Mouse (Mus musculus) MN1 (cell line): ENCODE data around the gene Bach2.

Experiments
- DNase-seq: peaks from one replicate; pipeline ENCODE4 v3.0.0-alpha.2; 2016; ENCODE audit warnings: low spot score

Bach2 gene

GRCm38 (mm10) chr4:32569995-32570938, 331.7 kb downstream of the Bach2 start:
- no peak for DNase-seq

GRCm38 (mm10) chr4:32570939-32571317, 332.3 kb downstream of the Bach2 start:
- DNase-seq: no peak

- DNase-seq: peak; percentile 20
These were observed 332.8 kb downstream of the Bach2 start for GRCm38 (mm10) chr4:32571441-32571840.

GRCm38 (mm10) chr4:32572118-32572517, 333.5 kb downstream of the Bach2 start:
- peak; percentile 71 for DNase-seq

- no peak for DNase-seq
These were observed 335.0 kb downstream of the Bach2 start for GRCm38 (mm10) chr4:32573586-32573985.

- no peak for DNase-seq
These were observed 336.0 kb downstream of the Bach2 start for GRCm38 (mm10) chr4:32574604-32575003.

GRCm38 (mm10) chr4:32575165-32575564, 336.6 kb downstream of the Bach2 start:
- DNase-seq: no peak

GRCm38 (mm10) chr4:32579850-32580249, 341.2 kb downstream of the Bach2 start:
- DNase-seq: no peak

- no peak for DNase-seq
These were observed 345.6 kb downstream of the Bach2 start for GRCm38 (mm10) chr4:32584181-32584580.

- peak; percentile 64 for DNase-seq
These were observed 348.0 kb downstream of the Bach2 start for GRCm38 (mm10) chr4:32586596-32586995.

- no peak for DNase-seq
These were observed 348.9 kb downstream of the Bach2 start for GRCm38 (mm10) chr4:32587543-32587942.

- no peak for DNase-seq
These were observed 349.6 kb downstream of the Bach2 start for GRCm38 (mm10) chr4:32588237-32588636.

- no peak for DNase-seq
These were observed 362.5 kb downstream of the Bach2 start for GRCm38 (mm10) chr4:32601135-32601534.

GRCm38 (mm10) chr4:32602660-32603059, 364.1 kb downstream of the Bach2 start, which contains the start of gene Gja10:
TSS of gene Gja10 (minus strand) at chr4:32602760.
- DNase-seq: no peak

GRCm38 (mm10) chr4:32615034-32615881, 376.7 kb downstream of the Bach2 start, which contains the start of gene Casp8ap2:
TSS of gene Casp8ap2 (plus strand) at chr4:32615451.
- peak; percentile 99 for DNase-seq

- DNase-seq: peak; percentile 32
These were observed 383.0 kb downstream of the Bach2 start for GRCm38 (mm10) chr4:32621637-32622036.
